Mouse (Mus musculus) kidney, postnatal 0 days (tissue): ENCODE results near the gene Man1a2. TPM values are rescaled to one million over a fixed set of nuclear protein-coding genes. Genes with fewer than 3 reads are reported as not detected.

ENCODE experiments used
- ATAC-seq: fragments of 200-750 bp; cut with Nextera tagmentation; replicated peaks from 2 replicates; pipeline ENCODE4 v1.8.0; 2017; ENCODE audit warnings: low read depth, moderate number of reproducible peaks, moderate TSS enrichment, moderate library complexity; ENCODE audit not compliant: low FRiP score
- DNase-seq: peaks from one replicate; pipeline ENCODE4 v3.0.0-alpha.2; 2016; ENCODE audit warnings: low spot score
- H3K27ac ChIP-seq: fragments of 300-500 bp; sonication (generic); 2 replicates; pipeline ENCODE4 v1.5.1; 2014; ENCODE audit warnings: mild to moderate bottlenecking
- H3K27me3 ChIP-seq: fragments of 300-500 bp; sonication (generic); 2 replicates; pipeline ENCODE4 v1.6.1; 2014; ENCODE audit warnings: low read length, mixed read lengths; ENCODE audit not compliant: insufficient read depth
- H3K36me3 ChIP-seq: fragments of 300-500 bp; sonication (generic); 2 replicates; pipeline ENCODE4 v1.6.1; 2014; ENCODE audit warnings: low read length, mixed read lengths; ENCODE audit not compliant: insufficient read depth
- H3K4me1 ChIP-seq: fragments of 300-500 bp; sonication (generic); replicated peaks from 2 replicates; pipeline ENCODE4 v1.6.1; 2014; ENCODE audit warnings: antibody characterized with exemption, low read length, mixed read lengths; ENCODE audit not compliant: insufficient read depth
- H3K4me2 ChIP-seq: fragments of 300-500 bp; sonication (generic); 2 replicates; pipeline ENCODE4 v1.6.1; 2014; ENCODE audit warnings: mild to moderate bottlenecking, low read length, moderate library complexity, mixed read lengths
- H3K4me3 ChIP-seq: fragments of 300-500 bp; sonication (generic); replicated peaks from 2 replicates; pipeline ENCODE4 v1.5.1; 2014; ENCODE audit warnings: low read depth, low read length
- H3K9ac ChIP-seq: fragments of 300-500 bp; sonication (generic); 2 replicates; pipeline ENCODE4 v1.6.1; 2014; ENCODE audit warnings: low read depth, low read length
- H3K9me3 ChIP-seq: fragments of 300-500 bp; sonication (generic); replicated peaks from 2 replicates; pipeline ENCODE4 v1.6.1; 2016; ENCODE audit warnings: low read length, inconsistent platforms, mixed read lengths
- CTCF ChIP-seq: IDR thresholded peaks from 2 replicates; pipeline ENCODE4 v1.5.1; 2016; ENCODE audit warnings: antibody characterized with exemption, low read depth, mild to moderate bottlenecking, moderate library complexity
- WGBS: fragments of 180-500 bp; shearing (Covaris S2); extraction: QIAGEN DNeasy Blood & Tissue Kit; methylation state at CpG from one replicate; pipeline ENCODE4 v1.1.7; 2014; 5-methylcytosine and 5-hydroxymethylcytosine counted together
- polyA plus RNA-seq: library from polyadenylated mRNA; unstranded; fragments of >200 nt; fragmentation: Nextera tagmentation; extraction: Ambion mirVana; gene quantifications from 2 replicates; pipeline ENCODE4 v1.2.1, GENCODE M21; 2015

Man1a2 gene
- polyA plus RNA-seq, 1 experiment from 2014 or later: 93.2 TPM

DNA sequence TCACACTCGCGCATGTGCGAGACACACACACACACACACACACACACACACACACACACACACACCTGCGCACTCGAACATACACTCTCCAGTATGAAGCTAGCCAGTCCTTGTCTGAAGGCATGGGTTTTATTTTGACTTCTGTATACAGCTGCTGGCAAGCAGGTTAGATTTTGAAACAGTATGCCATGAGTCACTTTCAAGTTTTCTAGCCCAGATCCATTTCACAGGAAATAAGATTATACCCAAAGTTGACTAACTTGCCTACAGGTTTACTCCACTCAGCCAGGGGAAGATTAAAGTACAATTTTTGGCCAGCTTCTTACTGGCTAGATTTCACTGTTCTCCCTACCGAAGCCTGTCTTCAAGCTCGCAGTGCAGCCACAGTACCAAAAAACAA lies 125.9 kb downstream of the Man1a2 start:
- ATAC-seq (no peak), DNase-seq (no peak)
- H3K9ac ChIP-seq: no peak overlapping the region
- 0 out of 2 replicates have a peak, but pooled peaks cover under 1% of the 10 kb centered on the region for H3K36me3 ChIP-seq
- H3K27me3 ChIP-seq: no peaks in the 10 kb centered on the region
- no peak overlapping the region for H3K27ac ChIP-seq
- TF ChIP-seq CTCF: no peak
- H3K9me3 ChIP-seq: no peaks in the 10 kb centered on the region
- H3K4me1 ChIP-seq: no peaks in the 10 kb centered on the region
- no peak overlapping the region for H3K4me2 ChIP-seq
- WGBS: 94% methylated on average over 7 of the region's 7 CpGs
- no peak overlapping the region for H3K4me3 ChIP-seq

DNA sequence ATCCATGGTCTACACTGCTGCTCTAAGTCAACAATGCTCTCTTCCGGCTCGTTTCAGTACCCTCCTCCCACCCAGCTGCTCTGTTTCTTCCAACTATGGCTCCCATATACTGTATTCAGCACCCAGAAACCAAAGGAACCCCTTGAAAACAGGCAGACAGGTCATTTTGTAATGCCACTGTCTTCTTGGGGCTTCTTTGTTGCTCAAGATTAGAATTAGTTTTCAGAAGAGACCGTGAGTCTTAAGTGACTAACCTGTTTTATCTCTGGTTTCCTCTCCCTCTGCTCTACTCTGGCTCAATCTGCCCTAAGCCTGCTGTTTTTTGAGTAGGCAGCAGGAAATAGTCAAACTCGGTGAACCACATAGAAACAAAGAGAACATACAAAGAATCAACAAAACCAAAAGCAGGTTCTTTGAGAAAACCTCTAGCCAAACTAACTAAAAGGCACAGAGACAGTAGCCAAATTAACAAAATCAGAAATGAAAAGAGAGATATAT lies 127.0 kb downstream of the Man1a2 start:
- no peak overlapping the region for H3K4me3 ChIP-seq
- no peaks in the 10 kb centered on the region for H3K9me3 ChIP-seq
- DNase-seq (no peak), ATAC-seq (no peak)
- no peaks in the 10 kb centered on the region for H3K27me3 ChIP-seq
- no peaks in the 10 kb centered on the region for H3K4me1 ChIP-seq
- H3K9ac ChIP-seq: no peak overlapping the region
- no peak for TF ChIP-seq CTCF
- H3K4me2 ChIP-seq: no peak overlapping the region
- H3K27ac ChIP-seq: no peak overlapping the region
- no peaks in the 10 kb centered on the region for H3K36me3 ChIP-seq
- WGBS: 68% methylated on average over 4 of the region's 4 CpGs

DNA sequence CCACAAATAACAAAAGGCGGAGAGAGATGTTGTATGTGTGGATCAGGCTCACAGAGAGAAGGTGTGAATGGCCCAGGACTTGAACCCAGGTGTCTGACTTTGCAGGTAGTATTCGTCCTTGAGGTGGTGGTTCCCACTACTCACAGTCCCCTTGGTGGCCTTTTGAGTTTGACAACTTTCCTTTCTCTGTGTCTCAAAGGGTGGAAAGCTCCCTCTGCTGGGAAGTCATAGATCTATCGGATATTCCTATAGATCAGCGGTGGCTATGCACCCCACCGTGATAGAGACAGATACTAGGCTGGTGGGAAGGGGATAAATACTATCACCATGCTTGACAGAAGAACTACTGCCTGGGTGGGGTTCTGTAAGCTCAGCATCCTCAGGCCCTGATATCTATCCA lies 130.5 kb downstream of the Man1a2 start:
- Histone ChIP-seq H3K4me1 (no peaks in the 10 kb centered on the region), H3K9me3 (no peaks in the 10 kb centered on the region), H3K9ac (no peak overlapping the region), H3K4me2 (no peak overlapping the region), H3K4me3 (no peak overlapping the region), H3K27ac (no peak overlapping the region), H3K27me3 (no peaks in the 10 kb centered on the region), H3K36me3 (no peaks in the 10 kb centered on the region)
- ATAC-seq (no peak), DNase-seq (peak; percentile 60)
- TF ChIP-seq CTCF: peak; percentile 73
- WGBS: 44% methylated on average over 5 of the region's 5 CpGs

DNA sequence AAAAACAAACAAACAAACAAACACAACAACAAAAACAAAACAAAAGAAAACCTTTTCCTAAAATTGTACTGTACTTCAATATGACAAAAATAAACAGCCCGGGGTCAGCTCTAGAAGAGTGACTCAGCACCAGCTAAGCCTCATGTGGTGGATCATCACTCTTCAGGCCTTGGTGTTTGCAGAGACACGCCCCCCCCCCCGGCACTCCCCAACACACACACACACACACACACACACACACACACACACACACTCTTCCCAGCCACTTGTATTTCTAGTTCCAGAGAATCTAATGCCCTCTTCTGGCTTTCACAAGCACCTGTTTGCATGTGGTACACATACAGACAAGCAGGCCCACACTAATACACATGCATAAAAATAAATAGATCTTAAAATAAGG lies 133.1 kb downstream of the Man1a2 start:
- no peaks in the 10 kb centered on the region for H3K27me3 ChIP-seq
- no peaks in the 10 kb centered on the region for H3K9me3 ChIP-seq
- no peaks in the 10 kb centered on the region for H3K4me1 ChIP-seq
- H3K27ac ChIP-seq: no peak overlapping the region
- H3K4me3 ChIP-seq: no peak overlapping the region
- ATAC-seq (no peak), DNase-seq (no peak)
- no peaks in the 10 kb centered on the region for H3K36me3 ChIP-seq
- H3K4me2 ChIP-seq: no peak overlapping the region
- no peak for TF ChIP-seq CTCF
- H3K9ac ChIP-seq: no peak overlapping the region
- WGBS: 92% methylated on average over 3 of the region's 3 CpGs

DNA sequence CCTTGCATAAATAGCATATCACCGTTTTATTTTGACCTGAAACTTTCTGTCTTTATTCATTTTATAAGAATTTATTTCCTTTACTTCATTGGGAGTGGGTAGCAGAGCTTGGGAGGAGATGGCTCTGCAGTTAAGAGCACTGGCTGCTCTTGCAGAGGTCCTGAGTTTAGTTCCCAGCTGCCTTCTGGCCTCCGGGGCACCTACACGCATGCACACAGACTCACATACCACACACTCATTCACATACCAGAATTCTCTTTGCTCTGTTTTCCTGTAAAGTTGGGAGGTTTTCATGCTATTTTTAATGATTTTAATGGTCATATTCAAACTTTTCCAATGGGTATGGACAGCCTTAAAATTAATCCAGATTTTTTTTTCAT lies 137.4 kb downstream of the Man1a2 start:
- ATAC-seq (no peak), DNase-seq (no peak)
- Histone ChIP-seq H3K27ac (no peak overlapping the region), H3K4me1 (no peaks in the 10 kb centered on the region), H3K4me2 (no peak overlapping the region), H3K27me3 (no peaks in the 10 kb centered on the region), H3K36me3 (no peaks in the 10 kb centered on the region), H3K4me3 (no peak overlapping the region), H3K9ac (no peak overlapping the region), H3K9me3 (no peaks in the 10 kb centered on the region)
- 67% methylated on average over 3 of the region's 3 CpGs for WGBS
- TF ChIP-seq CTCF: no peak

DNA sequence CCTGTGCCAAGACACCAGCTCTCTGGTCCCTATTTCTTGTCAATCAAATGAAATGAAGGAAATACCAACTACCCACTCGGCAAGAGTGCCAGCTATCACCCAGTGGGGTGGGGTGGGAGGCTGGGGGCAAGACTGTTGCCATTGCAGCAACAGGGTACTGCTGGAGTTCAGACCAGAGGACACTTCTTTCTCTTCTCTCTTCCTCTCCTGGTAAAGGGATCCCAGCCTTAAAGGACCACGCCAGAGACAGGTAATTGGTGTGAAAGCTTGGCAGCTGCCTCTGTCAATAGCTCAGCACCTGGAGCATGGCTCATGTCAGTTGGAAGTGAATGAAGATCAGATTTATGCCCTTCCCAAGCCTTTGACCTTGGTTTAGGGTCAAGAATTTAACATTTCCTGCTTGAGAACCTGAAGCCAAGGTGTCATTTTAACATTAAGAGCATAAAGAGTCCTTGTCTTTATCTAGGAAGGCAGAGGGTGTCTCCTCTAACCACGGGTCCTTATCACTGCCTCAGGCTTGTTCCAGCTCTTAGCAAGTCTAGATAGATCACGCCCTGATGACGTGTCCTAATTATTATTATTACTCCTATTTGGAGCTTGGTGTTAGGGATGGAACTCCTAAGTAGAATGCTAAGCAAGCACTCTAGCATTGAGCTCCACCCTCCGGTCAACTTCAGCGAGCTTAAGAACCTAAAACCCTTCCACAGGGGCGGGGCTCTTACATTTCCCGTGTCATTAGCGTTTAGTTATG lies 138.0 kb downstream of the Man1a2 start:
- Histone ChIP-seq H3K4me3 (no peak overlapping the region), H3K27ac (no peak overlapping the region), H3K4me1 (no peaks in the 10 kb centered on the region), H3K9ac (no peak overlapping the region), H3K27me3 (no peaks in the 10 kb centered on the region), H3K36me3 (no peaks in the 10 kb centered on the region), H3K9me3 (no peaks in the 10 kb centered on the region), H3K4me2 (no peak overlapping the region)
- DNase-seq: no peak
- no peak for ATAC-seq
- no peak for TF ChIP-seq CTCF
- 78% methylated on average over 10 of the region's 10 CpGs for WGBS
